Mouse (Mus musculus) CH12.LX (cell line): ENCODE results near the gene Zkscan5. TPM values are rescaled to one million over a fixed set of nuclear protein-coding genes. Genes with fewer than 3 reads are reported as not detected.
A peak's percentile ranks its signal among the peaks of the same experiment; 100 is the strongest.

ENCODE experiments used
- DNase-seq: peaks from one replicate; pipeline ENCODE4 v3.0.0-alpha.2; 2013; ENCODE audit errors: extremely low read depth
- H3K27ac ChIP-seq: 2 replicates; pipeline ENCODE4 v1.5.1; 2012; ENCODE audit warnings: low read depth, mild to moderate bottlenecking, control low read depth, moderate library complexity; ENCODE audit not compliant: insufficient read depth
- H3K27me3 ChIP-seq: replicated peaks from 2 replicates; pipeline ENCODE3; 2012; ENCODE audit warnings: inconsistent platforms
- H3K36me3 ChIP-seq, 2 experiments: replicated peaks in 1 of 2; 2 replicates each; pipeline versions ENCODE3 to v1.6.1; 2012; ENCODE audit warnings: inconsistent platforms in 1 of 2, low read length in 1 of 2, mild to moderate bottlenecking in 1 of 2, mixed read lengths in 1 of 2, moderate library complexity in 1 of 2; ENCODE audit not compliant: control insufficient read depth in 1 of 2, insufficient read depth in 1 of 2
- H3K4me1 ChIP-seq, 2 experiments: 2 replicates each; pipeline ENCODE4 v1.6.1; 2012; ENCODE audit warnings: inconsistent platforms in 1 of 2, moderate library complexity in 1 of 2; ENCODE audit not compliant: insufficient read depth in 2 of 2, control insufficient read depth in 1 of 2
- H3K4me2 ChIP-seq: 2 replicates; pipeline ENCODE4 v1.6.1; 2012; ENCODE audit warnings: low read depth, mild to moderate bottlenecking, control low read depth; ENCODE audit not compliant: poor library complexity, insufficient read depth, severe bottlenecking
- H3K4me3 ChIP-seq, 3 experiments: fragments of 150-350 bp in 1 of 3; sonication (generic) in 1 of 3; replicated peaks in 1 of 3; 2 replicates each; pipeline versions ENCODE3 to v1.5.1; 2011 to 2012; ENCODE audit warnings: low read depth in 2 of 3, low read length in 2 of 3, mild to moderate bottlenecking in 2 of 3, moderate library complexity in 2 of 3, control low read depth in 1 of 3, improper control_type of control experiment in 1 of 3, inconsistent platforms in 1 of 3, mixed read lengths in 1 of 3; ENCODE audit not compliant: poor library complexity in 1 of 3
- H3K79me2 ChIP-seq: replicated peaks from 2 replicates; pipeline ENCODE4 v1.6.1; 2012; ENCODE audit warnings: mild to moderate bottlenecking, moderate library complexity; ENCODE audit not compliant: control insufficient read depth, poor library complexity, insufficient read depth, severe bottlenecking; ENCODE audit errors: extremely low read depth
- H3K9ac ChIP-seq: 2 replicates; pipeline ENCODE4 v1.6.1; 2012; ENCODE audit warnings: low read depth, mild to moderate bottlenecking, control low read depth, moderate library complexity; ENCODE audit not compliant: insufficient read depth
- H3K9me3 ChIP-seq: replicated peaks from 2 replicates; pipeline ENCODE3; 2012; ENCODE audit warnings: low read length, inconsistent platforms, mixed read lengths
- BHLHE40 ChIP-seq: IDR thresholded peaks from 2 replicates; pipeline ENCODE4 v1.6.1; 2011; ENCODE audit warnings: mild to moderate bottlenecking, low read depth, low read length, improper control_type of control experiment
- CHD2 ChIP-seq: IDR thresholded peaks from 2 replicates; pipeline ENCODE4 v1.6.1; 2011; ENCODE audit warnings: low read length, improper control_type of control experiment
- CTCF ChIP-seq, 2 experiments: IDR thresholded peaks in 1 of 2; conservative IDR thresholded peaks in 1 of 2; 2 replicates each; pipeline ENCODE4 v1.5.1; 2011 to 2012; ENCODE audit warnings: low read depth in 2 of 2, low read length in 2 of 2, improper control_type of control experiment in 1 of 2, inconsistent platforms in 1 of 2, mild to moderate bottlenecking in 1 of 2, moderate library complexity in 1 of 2
- E2F4 ChIP-seq: IDR thresholded peaks from 2 replicates; pipeline ENCODE4 v1.6.1; 2011; ENCODE audit warnings: low read depth, low read length, improper control_type of control experiment; ENCODE audit not compliant: insufficient replicate concordance
- EP300 ChIP-seq: IDR thresholded peaks from 2 replicates; pipeline ENCODE4 v1.6.1; 2011; ENCODE audit warnings: low read length, improper control_type of control experiment
- ETS1 ChIP-seq: conservative IDR thresholded peaks from 2 replicates; pipeline ENCODE4 v1.6.1; 2012; ENCODE audit warnings: low read depth, mild to moderate bottlenecking, inconsistent platforms, low read length, improper control_type of control experiment, moderate library complexity
- HCFC1 ChIP-seq: IDR thresholded peaks from 2 replicates; pipeline ENCODE4 v1.6.1; 2012; ENCODE audit warnings: low read depth, mild to moderate bottlenecking, inconsistent platforms, low read length, improper control_type of control experiment
- IRF4 ChIP-seq: IDR thresholded peaks from 2 replicates; pipeline ENCODE4 v1.6.1; 2014; ENCODE audit warnings: low read depth, mild to moderate bottlenecking, inconsistent platforms, low read length, improper control_type of control experiment
- JUN ChIP-seq: IDR thresholded peaks from 2 replicates; pipeline ENCODE4 v1.6.1; 2011; ENCODE audit warnings: low read depth, mild to moderate bottlenecking, low read length, improper control_type of control experiment, moderate library complexity; ENCODE audit not compliant: insufficient read depth
- KAT2A ChIP-seq: IDR thresholded peaks from 2 replicates; pipeline ENCODE4 v1.6.1; 2012; ENCODE audit warnings: low read length, improper control_type of control experiment, inconsistent platforms; ENCODE audit not compliant: insufficient replicate concordance
- MAFK ChIP-seq: IDR thresholded peaks from 2 replicates; pipeline ENCODE4 v1.6.1; 2011; ENCODE audit warnings: low read length, improper control_type of control experiment; ENCODE audit not compliant: insufficient replicate concordance
- MAZ ChIP-seq: IDR thresholded peaks from 2 replicates; pipeline ENCODE4 v1.6.1; 2012; ENCODE audit warnings: low read depth, mild to moderate bottlenecking, inconsistent platforms, low read length, improper control_type of control experiment, moderate library complexity
- MEF2A ChIP-seq: IDR thresholded peaks from 2 replicates; pipeline ENCODE4 v1.6.1; 2014; ENCODE audit warnings: low read depth, mild to moderate bottlenecking, inconsistent platforms, low read length, improper control_type of control experiment, borderline replicate concordance
- MXI1 ChIP-seq: IDR thresholded peaks from 2 replicates; pipeline ENCODE4 v1.6.1; 2011; ENCODE audit warnings: mild to moderate bottlenecking, low read depth, low read length, improper control_type of control experiment
- MYC ChIP-seq: IDR thresholded peaks from 2 replicates; pipeline ENCODE4 v1.6.1; 2011; ENCODE audit warnings: low read depth, mild to moderate bottlenecking, improper control_type of control experiment, low read length
- NELFE ChIP-seq: IDR thresholded peaks from 2 replicates; pipeline ENCODE4 v1.6.1; 2011; ENCODE audit warnings: low read depth, low read length, improper control_type of control experiment
- NRF1 ChIP-seq: IDR thresholded peaks from 2 replicates; pipeline ENCODE4 v1.6.1; 2014; ENCODE audit warnings: low read depth, mild to moderate bottlenecking, inconsistent platforms, low read length, improper control_type of control experiment, moderate library complexity
- PAX5 ChIP-seq: IDR thresholded peaks from 2 replicates; pipeline ENCODE4 v1.6.1; 2012; ENCODE audit warnings: low read length, inconsistent platforms, mixed read lengths
- POLR2AphosphoS2 ChIP-seq: IDR thresholded peaks from 2 replicates; pipeline ENCODE4 v1.6.1; 2011; ENCODE audit warnings: low read depth, low read length, improper control_type of control experiment
- RAD21 ChIP-seq: IDR thresholded peaks from 2 replicates; pipeline ENCODE4 v1.6.1; 2011; ENCODE audit warnings: low read depth, mild to moderate bottlenecking, low read length, improper control_type of control experiment, moderate library complexity
- RCOR1 ChIP-seq: conservative IDR thresholded peaks from 2 replicates; pipeline ENCODE4 v1.6.1; 2012; ENCODE audit warnings: low read depth, mild to moderate bottlenecking, inconsistent platforms, low read length, improper control_type of control experiment
- SIN3A ChIP-seq: IDR thresholded peaks from 2 replicates; pipeline ENCODE4 v1.6.1; 2012; ENCODE audit warnings: low read length, improper control_type of control experiment, inconsistent platforms
- SMC3 ChIP-seq: IDR thresholded peaks from 2 replicates; pipeline ENCODE4 v1.6.1; 2011; ENCODE audit warnings: low read depth, low read length, improper control_type of control experiment
- TBP ChIP-seq: conservative IDR thresholded peaks from 2 replicates; pipeline ENCODE4 v1.6.1; 2011; ENCODE audit warnings: low read depth, low read length, improper control_type of control experiment
- TCF12 ChIP-seq: IDR thresholded peaks from 2 replicates; pipeline ENCODE4 v1.6.1; 2014; ENCODE audit warnings: low read depth, mild to moderate bottlenecking, inconsistent platforms, low read length, improper control_type of control experiment
- UBTF ChIP-seq: IDR thresholded peaks from 2 replicates; pipeline ENCODE4 v1.6.1; 2012; ENCODE audit warnings: low read depth, mild to moderate bottlenecking, inconsistent platforms, low read length, improper control_type of control experiment, moderate library complexity
- USF1 ChIP-seq: IDR thresholded peaks from 2 replicates; pipeline ENCODE4 v1.6.1; 2014; ENCODE audit warnings: low read depth, mild to moderate bottlenecking, inconsistent platforms, low read length, improper control_type of control experiment
- USF2 ChIP-seq: conservative IDR thresholded peaks from 2 replicates; pipeline ENCODE4 v1.6.1; 2011; ENCODE audit warnings: low read depth, low read length, improper control_type of control experiment
- ZC3H11A ChIP-seq: IDR thresholded peaks from 2 replicates; pipeline ENCODE4 v1.6.1; 2012; ENCODE audit warnings: low read depth, mild to moderate bottlenecking, inconsistent platforms, low read length, improper control_type of control experiment
- ZKSCAN1 ChIP-seq: IDR thresholded peaks from 2 replicates; pipeline ENCODE4 v1.6.1; 2012; ENCODE audit warnings: low read depth, inconsistent platforms, low read length, improper control_type of control experiment, borderline replicate concordance
- ZNF384 ChIP-seq: IDR thresholded peaks from 2 replicates; pipeline ENCODE4 v1.6.1; 2012; ENCODE audit warnings: low read depth, low read length, improper control_type of control experiment, inconsistent platforms
- dilution Hi-C: fragments of 300-500 bp; cut with MboI; formaldehyde crosslinking; loops from 2 replicates; pipeline ENCODE4 v1.14.3; 2020; ENCODE audit warnings: low sequenced_read_pairs; ENCODE audit not compliant: extremely low pct_unique_long_range_greater_than_20kb, extremely low pct_ligation_motif_present
- in situ Hi-C: fragments of 300-500 bp; cut with MboI; formaldehyde crosslinking; loops from 3 replicates; pipeline ENCODE4 v1.14.3; 2019; ENCODE audit warnings: low sequenced_read_pairs, low pct_ligation_motif_present, low pct_unique_long_range_greater_than_20kb, mixed read lengths
- polyA plus RNA-seq: library from polyadenylated mRNA; unstranded; fragments of >175 nt; gene quantifications from 2 replicates; pipeline ENCODE4 v1.2.1, GENCODE M21; 2012; ENCODE audit warnings: low read depth; ENCODE audit not compliant: insufficient read length
- total RNA-seq, 2 experiments: library from RNA; depleted of rRNA; stranded (reverse); fragments of 300-350 nt in 1 of 2; fragments of >200 nt in 1 of 2; gene quantifications; 2 replicates each; pipeline ENCODE4 v1.2.3; 2012 to 2014

Zkscan5 gene
- total and polyA plus RNA-seq, 3 experiments, result 5.0 to 5.6 (median 5.3) TPM

DNA sequence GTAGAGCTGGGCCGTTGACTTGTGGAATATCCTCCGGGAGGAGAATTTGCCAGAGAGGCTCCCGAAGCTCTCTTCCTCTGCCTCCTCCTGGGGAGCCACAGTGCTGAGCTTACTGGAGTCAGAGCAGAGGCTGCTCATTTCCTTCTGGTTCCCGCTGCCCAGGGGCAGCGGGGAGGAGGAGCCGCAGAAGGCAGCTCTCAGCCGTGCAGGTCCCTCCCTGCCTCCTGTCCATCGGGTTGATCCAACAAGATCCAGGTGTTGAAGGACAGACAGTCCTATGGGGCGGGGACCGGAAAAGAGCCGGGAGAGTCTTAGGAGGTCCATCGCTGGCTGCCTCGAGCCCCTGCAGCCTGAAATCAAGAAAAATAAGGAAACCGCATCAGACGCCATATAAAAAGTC lies 39.2 kb upstream of the Zkscan5 start:
- H3K4me3 ChIP-seq, result no peak overlapping the region
- no peak overlapping the region for H3K9ac ChIP-seq
- no peaks in the 10 kb centered on the region for H3K9me3 ChIP-seq
- H3K27me3 ChIP-seq, result no peaks in the 10 kb centered on the region
- dilution Hi-C loops, result no loop called here
- in situ Hi-C loops, result no loop called here
- no peak for TF ChIP-seq MAFK
- H3K4me1 ChIP-seq, result peaks cover 4 to 19% of the 10 kb centered on the region in 2 experiments
- H3K36me3 ChIP-seq, result peaks cover 36 to 54% of the 10 kb centered on the region in 2 experiments
- peaks cover 37% of the 10 kb centered on the region for H3K79me2 ChIP-seq
- H3K27ac ChIP-seq, result no peak overlapping the region
- no peak for DNase-seq
- H3K4me2 ChIP-seq, result no peak overlapping the region

DNA sequence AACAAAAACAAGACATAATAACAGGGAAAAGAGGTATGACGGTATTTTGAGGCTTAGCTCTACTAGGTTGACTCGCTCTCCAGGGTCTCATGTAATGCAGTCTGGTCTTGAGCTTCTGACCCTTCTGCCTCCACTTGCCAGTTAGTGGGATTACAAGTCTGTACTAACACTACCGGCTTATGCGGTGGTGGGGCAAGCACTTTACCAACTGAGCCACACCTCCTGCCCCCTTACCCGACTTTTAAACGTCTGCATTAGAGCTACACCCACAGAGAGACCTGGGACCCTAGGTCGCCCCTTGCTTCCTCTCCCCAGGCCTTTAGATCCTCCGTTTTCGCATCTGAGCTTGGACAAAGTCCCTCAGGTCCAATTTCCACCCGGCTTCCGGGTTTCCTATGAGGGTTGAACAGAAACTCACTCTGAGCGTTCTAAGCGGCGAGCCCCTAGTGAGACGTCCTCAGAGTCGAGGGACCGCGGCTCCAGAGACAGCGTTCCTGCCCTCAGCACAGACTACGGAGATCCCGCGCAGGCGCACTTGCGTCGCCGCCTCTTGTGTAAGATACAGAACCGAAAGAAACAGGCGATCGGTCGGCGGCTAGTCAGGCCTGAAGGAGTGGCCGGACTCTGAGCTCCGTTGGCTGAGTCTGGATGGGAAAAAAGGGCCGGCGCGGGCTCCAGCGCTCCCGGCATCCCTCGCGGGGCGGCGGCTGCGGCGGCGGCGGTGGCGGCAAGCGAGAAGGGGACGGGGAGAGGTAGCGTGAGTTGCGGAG lies 37.6 kb upstream of the Zkscan5 start, which contains the start of the genes Ptcd1 and Cpsf4:
Gene Ptcd1 (minus strand): TSS at position 573 of the 770 bp plus-strand sequence.
Gene Cpsf4 (plus strand): TSS at position 678 of the 770 bp plus-strand sequence.
- peak within 1 kb of the TSS; percentile 91 for H3K9ac ChIP-seq
- H3K27ac ChIP-seq, result peak within 1 kb of the TSS; percentile 45
- H3K4me3 ChIP-seq, result peak within 1 kb of the TSS; percentile 81 to 94 (median 90)
- dilution Hi-C loops (no loop called here), in situ Hi-C loops (no loop called here)
- H3K36me3 ChIP-seq, result peaks cover 32 to 53% of the 10 kb centered on the region in 2 experiments
- H3K27me3 ChIP-seq, result no peaks in the 10 kb centered on the region
- peaks cover 4 to 21% of the 10 kb centered on the region in 2 experiments for H3K4me1 ChIP-seq
- peak; percentile 98 for DNase-seq
- H3K79me2 ChIP-seq, result peaks cover 42% of the 10 kb centered on the region
- peak within 1 kb of the TSS; percentile 84 for H3K4me2 ChIP-seq
- H3K9me3 ChIP-seq, result no peaks in the 10 kb centered on the region
- TF ChIP-seq E2F4, result no peak
- no peak for TF ChIP-seq RCOR1
- peak; percentile 86 for TF ChIP-seq MXI1
- peak; percentile 86 for TF ChIP-seq MEF2A
- no peak for TF ChIP-seq PAX5
- no peak for TF ChIP-seq ZKSCAN1
- TF ChIP-seq JUN, result no peak
- no peak for TF ChIP-seq MYC
- peak; percentile 36; the same call in 1 of the 2 replicates for TF ChIP-seq UBTF
- TF ChIP-seq CTCF (conservative IDR thresholded peaks at IDR 0.05 in 1 of 2, IDR thresholded peaks at IDR 0.05 in 1 of 2; ENCODE audit: low read depth in 2 of 2, low read length in 2 of 2), result no peak
- peak; percentile 94 for TF ChIP-seq IRF4
- no peak for TF ChIP-seq SMC3
- TF ChIP-seq USF2, result no peak
- no peak for TF ChIP-seq ZC3H11A
- peak; percentile 94 for TF ChIP-seq NRF1
- TF ChIP-seq ETS1, result no peak; the same call in 1 of the 2 replicates
- TF ChIP-seq USF1, result no peak
- peak; percentile 87; the same call in 1 of the 2 replicates for TF ChIP-seq KAT2A
- no peak for TF ChIP-seq MAFK
- no peak; the same call in 1 of the 2 replicates for TF ChIP-seq MAZ
- peak; percentile 82 for TF ChIP-seq TCF12
- TF ChIP-seq BHLHE40, result no peak; the same call in 1 of the 2 replicates
- TF ChIP-seq EP300, result no peak
- peak; percentile 64; the same call in 1 of the 2 replicates for TF ChIP-seq POLR2AphosphoS2
- no peak; the same call in 1 of the 2 replicates for TF ChIP-seq CHD2
- peak; percentile 67 for TF ChIP-seq ZNF384
- TF ChIP-seq HCFC1, result peak; percentile 94
- peak; percentile 69; the same call in 1 of the 2 replicates for TF ChIP-seq TBP
- peak; percentile 100 for TF ChIP-seq SIN3A
- TF ChIP-seq RAD21, result no peak
- TF ChIP-seq NELFE, result peak; percentile 83
